In genomic region chr9:107386722-107387121, GRCm38 (mm10) we compare ENCODE assay signal across 9 mouse cellular contexts. TPM values are rescaled to one million over a fixed set of nuclear protein-coding genes. Genes with fewer than 3 reads are reported as not detected.
DNase-seq lines count a peak whose midpoint lies in the region; TF ChIP-seq lines count a peak whose summit lies in the region.
"Had no signal": no experiment of that assay in that cellular context is flagged by ENCODE, and none has a peak within 500 bp of the region (broad histone marks: within the 10 kb centered on the region; RNA-seq: fewer than 3 reads in every experiment).

No protein-coding gene starts in this region.

- H3K4me1 ChIP-seq in embryonic facial prominence, embryonic 10.5 days: peaks cover 18% of the 10 kb centered on the region

- H3K27me3 ChIP-seq in embryonic facial prominence, embryonic 10.5 days (replicated peaks; ENCODE audit: low read depth, poor library complexity, severe bottlenecking): peaks cover 60% of the 10 kb centered on the region

- DNase-seq in layer of hippocampus, adult 2 months (ENCODE audit: low spot score in 2 of 2): no peak
- DNase-seq in layer of hippocampus, postnatal 25 days (ENCODE audit: extremely low spot score in 1 of 2, low spot score in 1 of 2): no peak
- DNase-seq in NIH3T3 (ENCODE audit: low read depth): peak; percentile 3
- peak; percentile 39 for DNase-seq in embryonic facial prominence, embryonic 10.5 days (ENCODE audit: low spot score)
- peak; percentile 48 for DNase-seq in naive thymus-derived CD4-positive, alpha-beta T cell, adult 2 months (ENCODE audit: low read depth)
- no peak for DNase-seq in embryo, embryonic 9.5 days (ENCODE audit: extremely low spot score)
- DNase-seq in heart, postnatal 10 days: no peak
- no peak for DNase-seq in layer of hippocampus, adult 18-20 months (ENCODE audit: low spot score in 2 of 2)

- 55% methylated on average over 3 of the region's 3 CpGs for WGBS in embryonic facial prominence, embryonic 10.5 days

- no peaks in the 10 kb centered on the region for H3K36me3 ChIP-seq in embryonic facial prominence, embryonic 10.5 days (replicated peaks)

- no peak overlapping the region for H3K4me3 ChIP-seq in layer of hippocampus, adult 2 months
- H3K4me3 ChIP-seq in embryonic facial prominence, embryonic 10.5 days: no peak overlapping the region

- intact Hi-C loops in heart, postnatal 10 days (cut with DNase I): no loop called here

- no peaks in the 10 kb centered on the region for H3K9me3 ChIP-seq in embryonic facial prominence, embryonic 10.5 days

- TF ChIP-seq CTCF in layer of hippocampus, adult 2 months (conservative IDR thresholded peaks at IDR 0.05): peak; percentile 64

- H3K27ac ChIP-seq in layer of hippocampus, adult 2 months: no peak overlapping the region
- no peak overlapping the region for H3K27ac ChIP-seq in embryonic facial prominence, embryonic 10.5 days (replicated peaks)

RNA-seq across cellular contexts. Expression of gene Cacna2d2, which starts 12.7 kb away (rescaled TPM):
- 10 to 100 TPM; 18.1 to 19.3 TPM for total RNA-seq in layer of hippocampus, adult 2 months (2021)
- total RNA-seq in layer of hippocampus, postnatal 25 days (2021): 10 to 100 TPM; 16.8 to 21.2 TPM
- polyA plus RNA-seq in embryonic facial prominence, embryonic 10.5 days (2016; fragmentation: Nextera tagmentation; extraction: Ambion mirVana): 0.45 and 0.50 TPM in 2 replicates
- total RNA-seq in heart, postnatal 10 days (2021): 10 to 100 TPM in 1 of 2 experiments, 1 to 10 TPM in 1; 7.3 to 13.2 TPM
- 10 to 100 TPM; 15.1 to 17.7 TPM for total RNA-seq in layer of hippocampus, adult 18-20 months (2021)
- polyA plus RNA-seq: liver, embryonic 16.5 days had no signal

RNA-seq across cellular contexts. Expression of gene 6430571L13Rik, which starts 46.3 kb away (rescaled TPM):
- total RNA-seq in layer of hippocampus, adult 2 months (2021): 1 to 10 TPM; 2.5 to 2.9 TPM
- total RNA-seq in layer of hippocampus, postnatal 25 days (2021): 1 to 10 TPM; 2.1 to 2.3 TPM
- polyA plus RNA-seq in embryonic facial prominence, embryonic 10.5 days (2016; fragmentation: Nextera tagmentation; extraction: Ambion mirVana): 0.83 and 0.95 TPM in 2 replicates
- 10 to 100 TPM in 1 of 2 experiments, 1 to 10 TPM in 1; 8.9 to 11.4 TPM for total RNA-seq in heart, postnatal 10 days (2021)
- 1 to 10 TPM; 2.5 to 3.2 TPM for total RNA-seq in layer of hippocampus, adult 18-20 months (2021)

RNA-seq across cellular contexts. Expression of gene Hemk1, which starts 48.6 kb away (rescaled TPM):
- total RNA-seq in layer of hippocampus, adult 2 months (2021): 10 to 100 TPM; 15.9 to 21.4 TPM
- 10 to 100 TPM; 16.5 to 18.2 TPM for total RNA-seq in layer of hippocampus, postnatal 25 days (2021)
- 10.7 and 11.6 TPM in 2 replicates for polyA plus RNA-seq in embryonic facial prominence, embryonic 10.5 days (2016; fragmentation: Nextera tagmentation; extraction: Ambion mirVana)
- 10 to 100 TPM; 16.8 to 17.0 TPM for total RNA-seq in heart, postnatal 10 days (2021)
- total RNA-seq in layer of hippocampus, adult 18-20 months (2021): 10 to 100 TPM; 14.5 to 14.9 TPM

Comparison
In these comparisons a context has a peak if more than half of its experiments do, and no peak if none do; other contexts are left out.
1. DNase-seq: peak in NIH3T3 (single experiment), embryonic facial prominence, embryonic 10.5 days (single experiment) and naive thymus-derived CD4-positive, alpha-beta T cell, adult 2 months (single experiment); none in layer of hippocampus, adult 2 months (0 of 2), layer of hippocampus, postnatal 25 days (0 of 2), embryo, embryonic 9.5 days (single experiment), heart, postnatal 10 days (0 of 2) and layer of hippocampus, adult 18-20 months (0 of 2).